Mouse (Mus musculus): ENCODE data around the gene Atf5. TPM values are rescaled to one million over a fixed set of nuclear protein-coding genes. Genes with fewer than 3 reads are reported as not detected.

Atf5 gene
- polyA plus RNA-seq (2014; fragmentation: Nextera tagmentation; extraction: Ambion mirVana), result 2.9 and 3.1 TPM in 2 replicates

- Histone ChIP-seq H3K9ac (replicated peaks; ENCODE audit: low read length) (peak within 1 kb of the TSS; percentile 98), H3K9me3 (replicated peaks; ENCODE audit: control insufficient read depth, low read length) (no peaks in the 10 kb centered on the region), H3K27me3 (ENCODE audit: control insufficient read depth, insufficient read depth, low read length) (no peaks in the 10 kb centered on the region), H3K4me2 (ENCODE audit: low read depth, low read length) (peak within 1 kb of the TSS; percentile 61), H3K27ac (replicated peaks; ENCODE audit: low read depth, low read length) (peak within 1 kb of the TSS; percentile 97), H3K36me3 (replicated peaks; ENCODE audit: control insufficient read depth, insufficient read depth, low read depth, low read length) (no peaks in the 10 kb centered on the region), H3K4me1 (ENCODE audit: control insufficient read depth, insufficient read depth, low read length) (peaks cover 14% of the 10 kb centered on the region), H3K4me3 (ENCODE audit: low read depth, low read length) (peak within 1 kb of the TSS; percentile 61)
- DNase-seq (ENCODE audit: low spot score) (peak; percentile 66), ATAC-seq (replicated peaks; ENCODE audit: insufficient number of reproducible peaks, low FRiP score, low TSS enrichment, low read depth) (peak; percentile 22)
- WGBS, result 0% methylated on average over 39 of the region's 57 CpGs
These were observed at the start of gene Atf5 for GRCm38 (mm10) chr7:44816470-44817021. Atf5 (minus strand) TSS chr7:44816658.

- H3K27ac ChIP-seq (replicated peaks; ENCODE audit: low read depth, low read length), result no peak overlapping the region
- H3K4me2 ChIP-seq (ENCODE audit: low read depth, low read length), result no peak overlapping the region
- H3K27me3 ChIP-seq (ENCODE audit: control insufficient read depth, insufficient read depth, low read length), result no peaks in the 10 kb centered on the region
- ATAC-seq (replicated peaks; ENCODE audit: insufficient number of reproducible peaks, low FRiP score, low TSS enrichment, low read depth) (no peak), DNase-seq (ENCODE audit: low spot score) (no peak)
- no peaks in the 10 kb centered on the region for H3K9me3 ChIP-seq (replicated peaks; ENCODE audit: control insufficient read depth, low read length)
- 88% methylated on average over 24 of the region's 24 CpGs for WGBS
- H3K9ac ChIP-seq (replicated peaks; ENCODE audit: low read length), result no peak overlapping the region
- H3K4me3 ChIP-seq (ENCODE audit: low read depth, low read length), result no peak overlapping the region
- H3K36me3 ChIP-seq (replicated peaks; ENCODE audit: control insufficient read depth, insufficient read depth, low read depth, low read length), result peaks cover 23% of the 10 kb centered on the region
- H3K4me1 ChIP-seq (ENCODE audit: control insufficient read depth, insufficient read depth, low read length), result peaks cover 6% of the 10 kb centered on the region; the same call in 1 of the 2 replicates
These were observed 48.4 kb upstream of the Atf5 start for GRCm38 (mm10) chr7:44864595-44865542.

GRCm38 (mm10) chr7:44863982-44864494 lies 47.6 kb upstream of the Atf5 start:
- Histone ChIP-seq H3K4me2 (ENCODE audit: low read depth, low read length) (no peak overlapping the region), H3K9ac (replicated peaks; ENCODE audit: low read length) (no peak overlapping the region), H3K36me3 (replicated peaks; ENCODE audit: control insufficient read depth, insufficient read depth, low read depth, low read length) (peaks cover 23% of the 10 kb centered on the region), H3K4me3 (ENCODE audit: low read depth, low read length) (no peak overlapping the region), H3K4me1 (ENCODE audit: control insufficient read depth, insufficient read depth, low read length) (peaks cover 6% of the 10 kb centered on the region; the same call in 1 of the 2 replicates), H3K9me3 (replicated peaks; ENCODE audit: control insufficient read depth, low read length) (no peaks in the 10 kb centered on the region), H3K27me3 (ENCODE audit: control insufficient read depth, insufficient read depth, low read length) (no peaks in the 10 kb centered on the region), H3K27ac (replicated peaks; ENCODE audit: low read depth, low read length) (no peak overlapping the region)
- 87% methylated on average over 11 of the region's 11 CpGs for WGBS
- no peak for DNase-seq (ENCODE audit: low spot score)
- ATAC-seq (replicated peaks; ENCODE audit: insufficient number of reproducible peaks, low FRiP score, low TSS enrichment, low read depth), result no peak

- H3K9me3 ChIP-seq (replicated peaks; ENCODE audit: control insufficient read depth, low read length), result no peaks in the 10 kb centered on the region
- ATAC-seq (replicated peaks; ENCODE audit: insufficient number of reproducible peaks, low FRiP score, low TSS enrichment, low read depth) (no peak), DNase-seq (ENCODE audit: low spot score) (no peak)
- H3K9ac ChIP-seq (replicated peaks; ENCODE audit: low read length), result no peak overlapping the region
- WGBS, result 91% methylated on average over 14 of the region's 14 CpGs
- H3K27ac ChIP-seq (replicated peaks; ENCODE audit: low read depth, low read length), result no peak overlapping the region
- no peak overlapping the region for H3K4me3 ChIP-seq (ENCODE audit: low read depth, low read length)
- no peaks in the 10 kb centered on the region for H3K27me3 ChIP-seq (ENCODE audit: control insufficient read depth, insufficient read depth, low read length)
- H3K36me3 ChIP-seq (replicated peaks; ENCODE audit: control insufficient read depth, insufficient read depth, low read depth, low read length), result peaks cover 23% of the 10 kb centered on the region
- H3K4me1 ChIP-seq (ENCODE audit: control insufficient read depth, insufficient read depth, low read length), result peaks cover 6% of the 10 kb centered on the region; the same call in 1 of the 2 replicates
- no peak overlapping the region for H3K4me2 ChIP-seq (ENCODE audit: low read depth, low read length)
These were observed 46.8 kb upstream of the Atf5 start for GRCm38 (mm10) chr7:44863210-44863609.

- Histone ChIP-seq H3K4me1 (ENCODE audit: control insufficient read depth, insufficient read depth, low read length) (peaks cover 5% of the 10 kb centered on the region), H3K9me3 (replicated peaks; ENCODE audit: control insufficient read depth, low read length) (no peaks in the 10 kb centered on the region), H3K27ac (replicated peaks; ENCODE audit: low read depth, low read length) (no peak overlapping the region), H3K4me2 (ENCODE audit: low read depth, low read length) (no peak overlapping the region), H3K36me3 (replicated peaks; ENCODE audit: control insufficient read depth, insufficient read depth, low read depth, low read length) (peaks cover 23% of the 10 kb centered on the region), H3K4me3 (ENCODE audit: low read depth, low read length) (no peak overlapping the region), H3K9ac (replicated peaks; ENCODE audit: low read length) (no peak overlapping the region), H3K27me3 (ENCODE audit: control insufficient read depth, insufficient read depth, low read length) (no peaks in the 10 kb centered on the region)
- no peak for ATAC-seq (replicated peaks; ENCODE audit: insufficient number of reproducible peaks, low FRiP score, low TSS enrichment, low read depth)
- DNase-seq (ENCODE audit: low spot score), result no peak
- WGBS, result 91% methylated on average over 8 of the region's 8 CpGs
These were observed 46.0 kb upstream of the Atf5 start for GRCm38 (mm10) chr7:44862434-44862833.

- no peak overlapping the region for H3K27ac ChIP-seq (replicated peaks; ENCODE audit: low read depth, low read length)
- peaks cover 23% of the 10 kb centered on the region for H3K36me3 ChIP-seq (replicated peaks; ENCODE audit: control insufficient read depth, insufficient read depth, low read depth, low read length)
- no peak overlapping the region for H3K4me2 ChIP-seq (ENCODE audit: low read depth, low read length)
- DNase-seq (ENCODE audit: low spot score) (no peak), ATAC-seq (replicated peaks; ENCODE audit: insufficient number of reproducible peaks, low FRiP score, low TSS enrichment, low read depth) (no peak)
- WGBS, result 80% methylated on average over 14 of the region's 14 CpGs
- H3K9ac ChIP-seq (replicated peaks; ENCODE audit: low read length), result no peak overlapping the region
- H3K4me3 ChIP-seq (ENCODE audit: low read depth, low read length), result no peak overlapping the region
- H3K4me1 ChIP-seq (ENCODE audit: control insufficient read depth, insufficient read depth, low read length), result no peaks in the 10 kb centered on the region; the same call in 1 of the 2 replicates
- no peaks in the 10 kb centered on the region for H3K9me3 ChIP-seq (replicated peaks; ENCODE audit: control insufficient read depth, low read length)
- H3K27me3 ChIP-seq (ENCODE audit: control insufficient read depth, insufficient read depth, low read length), result no peaks in the 10 kb centered on the region
These were observed 45.0 kb upstream of the Atf5 start for GRCm38 (mm10) chr7:44861429-44861816.

- Histone ChIP-seq H3K4me3 (ENCODE audit: low read depth, low read length) (no peak overlapping the region), H3K4me2 (ENCODE audit: low read depth, low read length) (no peak overlapping the region), H3K27ac (replicated peaks; ENCODE audit: low read depth, low read length) (peak overlapping the region; percentile 59; the same call in 1 of the 2 replicates), H3K27me3 (ENCODE audit: control insufficient read depth, insufficient read depth, low read length) (no peaks in the 10 kb centered on the region), H3K36me3 (replicated peaks; ENCODE audit: control insufficient read depth, insufficient read depth, low read depth, low read length) (peaks cover 23% of the 10 kb centered on the region), H3K9ac (replicated peaks; ENCODE audit: low read length) (0 out of 2 replicates have a peak overlapping the region, but pooled peaks have one; percentile 9), H3K9me3 (replicated peaks; ENCODE audit: control insufficient read depth, low read length) (no peaks in the 10 kb centered on the region), H3K4me1 (ENCODE audit: control insufficient read depth, insufficient read depth, low read length) (no peaks in the 10 kb centered on the region; the same call in 1 of the 2 replicates)
- DNase-seq (ENCODE audit: low spot score) (peak; percentile 78), ATAC-seq (replicated peaks; ENCODE audit: insufficient number of reproducible peaks, low FRiP score, low TSS enrichment, low read depth) (peak; percentile 23; the same call in 1 of the 2 replicates)
- 62% methylated on average over 22 of the region's 22 CpGs for WGBS
These were observed 44.3 kb upstream of the Atf5 start for GRCm38 (mm10) chr7:44860576-44861428.
